Mouse (Mus musculus) A20 (cell line): ENCODE data around the gene Msmo1.

Experiments used
- DNase-seq: peaks from one replicate; pipeline ENCODE4 v3.0.0-alpha.2; 2011; ENCODE audit warnings: low read depth, low spot score

Gene Msmo1

DNA sequence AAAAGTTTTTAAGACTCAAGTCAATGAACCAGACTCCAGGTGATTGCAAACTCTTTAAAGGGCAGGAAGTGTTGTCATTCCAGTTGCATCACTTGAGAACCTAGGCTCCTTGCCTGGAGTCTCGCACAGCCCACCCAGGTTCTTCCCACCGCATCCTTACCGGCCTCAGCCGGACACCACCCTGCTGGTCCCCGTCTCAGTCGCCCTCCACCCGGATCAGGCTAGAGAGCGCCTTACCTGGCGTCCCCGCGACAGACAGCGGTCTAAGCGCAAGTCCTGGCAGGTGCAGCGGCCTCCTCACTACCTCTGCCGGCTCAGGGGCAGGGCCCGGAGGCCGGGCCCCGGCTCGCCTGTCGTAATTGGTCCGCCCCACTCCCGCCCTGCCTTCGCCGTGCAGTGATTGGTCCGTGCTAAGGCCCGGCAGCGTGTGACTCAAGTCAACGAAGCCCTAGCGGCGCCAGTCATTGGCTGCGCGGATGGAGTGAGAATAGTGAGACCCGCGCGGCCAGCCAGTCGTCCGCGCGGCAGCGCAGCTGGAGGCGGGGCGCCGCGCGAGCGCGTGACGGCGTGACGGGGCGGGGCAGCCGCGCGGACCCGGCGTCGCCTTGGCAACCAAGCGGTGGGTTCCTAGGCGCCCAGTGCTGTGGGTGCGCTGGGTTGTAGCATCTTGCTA is at the start of gene Msmo1:
Gene Msmo1 (minus strand): TSS at position 522 of the 673 bp plus-strand sequence.
- peak; percentile 98 for DNase-seq

DNA sequence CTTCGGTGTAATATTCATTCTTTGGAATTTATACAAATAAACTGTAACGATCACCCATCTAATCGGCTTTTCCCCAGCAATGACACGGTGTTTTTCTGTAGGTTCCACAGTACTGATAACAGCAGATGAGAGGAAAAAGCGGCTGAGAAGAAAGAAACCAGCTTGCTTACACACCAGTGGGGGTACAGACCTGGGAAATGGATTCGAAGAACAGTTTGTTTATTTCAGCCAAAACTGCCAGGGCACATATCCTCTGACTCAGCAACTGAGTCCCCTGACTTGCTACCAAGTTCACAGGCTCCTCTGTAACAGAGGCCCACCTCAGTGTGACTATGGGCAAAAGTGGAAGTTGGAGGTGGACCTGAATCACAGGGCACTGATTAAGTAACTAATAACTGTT is 48.4 kb upstream of the Msmo1 start:
- no peak for DNase-seq

GRCm38 (mm10) chr8:64777925-64778324 is 44.3 kb upstream of the Msmo1 start:
- no peak for DNase-seq

- no peak for DNase-seq
Observed at GRCm38 (mm10) chr8:64774136-64774535, 40.5 kb upstream of the Msmo1 start.

GRCm38 (mm10) chr8:64770814-64771213 is 37.2 kb upstream of the Msmo1 start:
- DNase-seq = no peak

DNA sequence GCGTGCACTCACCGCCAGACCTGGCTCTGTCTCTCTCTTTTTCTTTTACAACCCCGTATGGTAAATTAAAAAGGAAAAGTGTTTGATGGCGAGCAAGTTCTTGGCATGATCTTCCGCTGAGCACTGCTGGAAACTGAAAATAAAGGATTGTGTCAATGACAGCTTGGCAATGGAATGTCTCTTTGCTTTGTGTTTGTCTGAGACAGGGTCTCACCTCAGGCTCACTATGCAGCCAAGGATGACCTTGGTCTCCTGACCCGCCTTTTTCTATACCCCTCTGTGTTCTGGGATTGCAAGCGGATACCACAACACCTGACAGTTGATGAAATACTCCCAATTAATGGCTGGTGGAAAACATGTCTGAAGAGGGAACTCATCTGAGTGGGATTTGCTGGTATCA is 36.0 kb upstream of the Msmo1 start:
- DNase-seq = no peak

DNA sequence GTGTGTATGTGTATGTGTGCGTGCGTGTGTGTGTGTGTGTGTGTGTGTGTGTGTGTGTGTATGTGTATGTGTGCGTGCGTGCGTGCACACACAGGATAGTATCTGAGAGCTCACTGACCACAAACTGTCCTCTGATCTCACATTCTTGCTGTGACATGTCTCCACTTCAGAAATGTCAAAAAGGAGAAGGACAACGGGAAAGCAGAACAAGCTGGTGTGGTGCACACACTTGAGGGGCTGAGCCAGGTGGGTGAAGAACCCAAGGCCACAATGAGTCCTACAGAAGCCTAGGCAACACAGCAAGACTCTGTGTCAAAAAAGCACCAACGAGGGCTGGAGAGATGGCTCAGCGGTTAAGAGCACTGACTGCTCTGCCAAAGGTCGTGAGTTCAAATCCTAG is 35.1 kb upstream of the Msmo1 start:
- peak; percentile 8 for DNase-seq

GRCm38 (mm10) chr8:64767047-64767446 is 33.5 kb upstream of the Msmo1 start:
- no peak for DNase-seq

GRCm38 (mm10) chr8:64764075-64764474 is 30.5 kb upstream of the Msmo1 start:
- no peak for DNase-seq

GRCm38 (mm10) chr8:64762751-64763150 is 29.2 kb upstream of the Msmo1 start:
- no peak for DNase-seq

DNA sequence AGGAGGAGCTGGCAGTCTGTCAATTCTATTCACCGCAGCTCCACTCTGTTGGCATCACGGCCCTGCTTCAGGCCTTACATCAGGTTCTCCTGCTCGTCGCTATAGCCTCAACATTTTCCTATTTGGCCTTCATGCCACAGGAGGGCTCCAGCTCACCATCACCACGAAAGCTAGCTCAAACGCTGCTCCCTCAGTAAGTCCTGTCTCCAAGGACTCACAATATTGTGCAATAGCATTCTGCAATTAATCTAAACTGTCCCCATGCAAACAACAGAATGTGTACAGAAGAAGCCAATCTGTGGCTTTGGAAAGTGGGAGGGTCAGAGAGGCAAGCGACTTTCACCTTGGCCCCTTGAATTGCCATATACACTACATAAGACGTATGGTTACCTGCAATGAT is 27.8 kb upstream of the Msmo1 start:
- no peak for DNase-seq

DNA sequence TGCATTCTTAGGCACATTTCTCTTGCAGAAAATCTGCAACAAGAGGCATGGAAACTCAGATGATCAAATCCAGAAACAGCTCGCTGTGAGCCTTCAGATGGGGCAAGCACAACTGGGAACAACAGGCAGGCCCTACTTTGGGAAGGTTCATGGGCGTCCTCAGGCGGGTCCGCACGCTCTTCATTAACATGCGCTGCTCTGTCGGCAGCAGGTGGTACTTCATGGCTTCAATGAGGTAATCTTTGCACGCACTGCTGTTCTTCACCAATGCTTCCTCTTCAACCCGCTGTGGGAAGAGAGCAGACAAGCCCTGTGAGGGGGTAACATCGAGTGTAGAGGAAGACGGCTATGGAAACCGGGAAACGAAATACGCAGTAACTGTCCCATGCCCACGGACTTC is 24.4 kb upstream of the Msmo1 start:
- no peak for DNase-seq

GRCm38 (mm10) chr8:64746215-64747058 is 12.8 kb upstream of the Msmo1 start:
- DNase-seq = no peak

GRCm38 (mm10) chr8:64740547-64741211 is 7.1 kb upstream of the Msmo1 start:
- DNase-seq = no peak

DNA sequence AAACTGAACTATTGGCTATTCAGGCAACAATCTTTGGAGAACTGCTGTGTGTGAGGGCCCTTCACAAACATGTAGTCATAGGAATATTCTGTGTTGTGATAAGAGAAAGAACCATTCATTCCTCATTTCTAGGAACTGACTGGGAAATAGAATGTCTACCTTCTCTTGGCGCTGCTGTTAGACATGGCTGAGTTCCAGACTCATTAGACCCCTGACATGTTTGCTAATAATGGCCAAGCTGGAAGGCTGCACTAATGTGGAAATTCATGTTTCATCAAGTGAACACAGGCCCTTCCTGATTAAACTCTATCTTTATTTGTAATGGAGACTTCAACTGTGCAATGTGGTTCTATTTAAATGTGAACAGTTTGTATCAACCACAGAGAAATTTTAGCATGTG is 5.3 kb upstream of the Msmo1 start:
- no peak for DNase-seq

GRCm38 (mm10) chr8:64736767-64737323 is 3.3 kb upstream of the Msmo1 start:
- DNase-seq = no peak

DNA sequence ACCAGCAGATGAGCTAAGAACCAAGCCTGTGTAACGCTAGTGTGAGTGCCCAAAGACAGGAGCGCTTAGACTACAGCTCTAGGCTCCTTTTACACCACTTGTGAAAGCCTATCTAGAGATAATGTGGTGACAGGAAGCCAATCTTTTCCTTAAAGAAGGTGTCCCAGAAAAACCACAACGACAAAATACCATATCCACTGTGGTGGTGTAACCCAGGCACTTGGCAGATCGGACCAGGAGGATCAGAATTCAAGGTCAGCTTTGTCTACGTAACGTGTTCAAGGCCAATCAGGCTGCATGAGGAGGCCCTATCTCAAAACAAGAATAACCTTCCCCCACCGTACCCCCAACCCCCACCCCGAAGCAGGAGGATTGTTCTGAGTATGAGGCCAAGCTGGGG is 1.6 kb upstream of the Msmo1 start:
- DNase-seq = no peak

DNA sequence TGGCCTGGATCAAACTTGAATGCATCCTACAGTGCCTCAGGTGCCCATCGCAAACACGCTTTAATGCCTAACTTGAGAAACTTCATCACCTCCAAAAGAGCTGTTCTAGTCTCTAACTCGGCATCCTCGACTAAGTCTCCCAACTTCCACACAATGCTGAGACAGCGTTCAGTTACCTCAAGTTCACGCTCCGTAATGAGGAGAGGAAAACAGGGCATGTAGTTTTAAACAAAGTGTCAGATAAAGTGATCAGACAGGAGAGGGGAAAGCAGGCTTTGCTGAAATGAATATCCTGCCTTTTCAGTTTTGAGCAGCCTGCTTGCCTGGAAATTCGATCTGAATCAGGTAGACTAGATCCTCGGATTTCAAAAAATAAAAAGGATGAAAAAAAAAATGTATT is 996 bp downstream of the Msmo1 start:
- DNase-seq = no peak

DNA sequence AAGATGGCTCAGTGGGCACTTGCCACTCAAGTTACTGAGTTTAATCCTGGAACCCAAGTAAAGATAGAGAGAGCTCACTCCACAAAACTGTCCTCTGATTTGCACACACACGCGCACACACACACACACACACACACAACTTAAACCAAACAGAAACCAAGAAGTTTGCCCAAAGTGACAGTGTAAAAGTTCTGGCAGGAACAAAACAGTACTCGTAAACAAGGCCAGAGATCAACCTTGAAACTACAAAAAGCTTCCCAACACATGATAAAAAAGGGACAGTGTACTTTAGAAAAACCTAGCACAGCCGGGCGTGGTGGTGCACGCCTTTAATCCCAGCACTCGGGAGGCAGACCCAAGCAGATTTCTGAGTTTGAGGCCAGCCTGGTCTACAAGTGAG is 5.4 kb downstream of the Msmo1 start:
- no peak for DNase-seq

DNA sequence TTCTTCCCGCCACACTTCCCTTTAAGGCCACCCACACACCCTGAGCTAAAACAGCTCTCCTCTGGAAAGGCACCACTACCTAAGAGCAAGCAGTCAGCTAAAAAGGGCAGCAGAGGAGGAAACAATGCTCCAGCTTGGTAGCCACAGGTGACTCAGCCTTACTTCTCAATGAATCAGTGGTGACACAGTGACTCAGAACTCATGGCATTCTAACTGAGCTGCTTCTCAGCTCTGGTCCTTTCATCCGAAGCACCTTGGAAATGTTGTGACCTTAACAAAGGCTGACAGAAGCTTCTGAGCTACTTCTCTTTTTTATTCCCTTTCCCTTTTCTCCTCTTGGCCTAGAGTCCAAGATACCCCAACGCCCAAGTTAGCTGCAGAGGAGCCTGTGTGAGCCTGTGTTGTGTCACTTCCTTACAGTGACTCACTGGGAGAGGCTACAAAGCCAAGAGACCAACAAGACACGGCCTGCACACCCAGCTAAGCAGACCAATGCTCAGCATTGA is 7.3 kb downstream of the Msmo1 start:
- no peak for DNase-seq

DNA sequence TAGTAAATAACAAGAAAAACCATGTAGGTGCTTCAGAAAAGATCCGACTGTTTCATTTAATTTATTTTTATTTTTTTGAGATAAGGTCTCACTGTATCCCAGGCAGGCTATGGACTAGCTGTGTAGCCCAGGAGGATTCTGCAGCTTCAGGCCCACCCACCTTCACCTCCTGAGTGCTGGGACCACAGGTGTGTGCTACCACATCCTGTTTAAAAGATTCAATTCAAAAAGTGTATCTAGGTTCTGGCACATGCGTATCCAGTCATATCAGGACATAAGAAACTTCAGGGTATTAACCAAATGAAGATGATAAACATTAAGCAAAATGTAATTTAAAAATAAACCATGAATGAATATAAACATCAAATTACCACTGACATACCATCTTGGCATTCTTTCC is 10.4 kb downstream of the Msmo1 start:
- no peak for DNase-seq

- DNase-seq = no peak
Observed at GRCm38 (mm10) chr8:64717868-64718267, 15.7 kb downstream of the Msmo1 start.
